Mouse (Mus musculus): Measurements from ENCODE around the gene Taar2.
A peak's percentile ranks its signal among the peaks of the same experiment; 100 is the strongest.

Gene Taar2

GRCm38 (mm10) chr10:23978901-23979705, 40.7 kb downstream of the Taar2 start:
- DNase-seq (ENCODE audit: low read depth, low spot score): peak; percentile 92

GRCm38 (mm10) chr10:23985546-23985945, 47.2 kb downstream of the Taar2 start, which contains the start of gene Taar6:
Taar6 (minus strand) TSS chr10:23985646.
- DNase-seq (ENCODE audit: low read depth, low spot score): no peak

GRCm38 (mm10) chr10:23986419-23986818, 48.0 kb downstream of the Taar2 start:
- no peak for DNase-seq (ENCODE audit: low read depth, low spot score)
